Mouse (Mus musculus): ENCODE measurements around the gene Olfr1443. TPM values are rescaled to one million over a fixed set of nuclear protein-coding genes. Genes with fewer than 3 reads are reported as not detected.

Olfr1443 gene
- polyA plus RNA-seq (2015; fragmentation: Nextera tagmentation; extraction: Ambion mirVana): not detected in 2 replicates

- 69% methylated on average over 3 of the region's 3 CpGs for WGBS
Measured at GRCm38 (mm10) chr19:12677812-12678211, at the start of gene Olfr1443. Gene Olfr1443, plus strand, starts transcription at chr19:12678112.

DNA sequence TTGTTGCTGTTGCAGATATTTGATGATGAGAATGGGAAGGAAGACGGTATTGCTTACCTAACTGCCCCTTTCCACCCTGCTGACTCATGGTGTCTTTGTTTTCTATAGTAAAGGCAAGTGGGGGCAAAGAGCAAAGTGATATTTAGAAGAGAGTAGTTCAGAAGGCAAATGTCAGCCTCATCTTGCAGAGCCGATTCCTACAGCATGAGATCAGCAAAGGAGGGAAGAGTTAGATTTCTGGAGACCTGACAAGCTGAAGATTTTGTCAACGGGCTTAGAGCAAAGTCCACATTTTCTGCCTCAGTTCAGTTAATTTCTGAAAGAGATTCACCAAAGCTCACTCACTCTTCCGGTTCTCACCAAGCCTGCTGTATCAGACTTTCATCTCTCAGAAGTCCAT is 44.7 kb upstream of the Olfr1443 start, which contains the start of gene Glyat:
Glyat (plus strand) TSS at position 133 of the 400 bp plus-strand sequence.
- H3K4me3 ChIP-seq (ENCODE audit: low read depth, low read length): no peak within 1 kb of the TSS
- no peaks in the 10 kb centered on the region for H3K4me1 ChIP-seq (replicated peaks; ENCODE audit: control insufficient read depth, insufficient read depth)
- H3K27ac ChIP-seq (replicated peaks): no peak within 1 kb of the TSS
- ATAC-seq (ENCODE audit: low FRiP score, low TSS enrichment) (no peak), DNase-seq (ENCODE audit: low spot score) (no peak)
- no peak within 1 kb of the TSS for H3K9ac ChIP-seq (ENCODE audit: low read length)
- H3K36me3 ChIP-seq (ENCODE audit: control insufficient read depth, insufficient read depth, low read length): no peaks in the 10 kb centered on the region
- no peaks in the 10 kb centered on the region for H3K9me3 ChIP-seq (ENCODE audit: control insufficient read depth, low read length)
- H3K27me3 ChIP-seq (ENCODE audit: control insufficient read depth, insufficient read depth, low read length): no peaks in the 10 kb centered on the region
- 59% methylated on average over 4 of the region's 4 CpGs for WGBS
- H3K4me2 ChIP-seq (replicated peaks; ENCODE audit: low read depth): no peak within 1 kb of the TSS
- no peak for TF ChIP-seq EP300 (optimal IDR thresholded peaks at IDR 0.05)
- no peak for TF ChIP-seq CTCF (IDR thresholded peaks at IDR 0.05; ENCODE audit: low read depth)

More at GRCm38 (mm10) chr19:12677812-12678211, at the start of gene Olfr1443:
- no peak for TF ChIP-seq EP300 (optimal IDR thresholded peaks at IDR 0.05)
- no peak for TF ChIP-seq CTCF (IDR thresholded peaks at IDR 0.05; ENCODE audit: low read depth)
- no peaks in the 10 kb centered on the region for H3K36me3 ChIP-seq (ENCODE audit: control insufficient read depth, insufficient read depth, low read length)
- DNase-seq (ENCODE audit: low spot score) (no peak), ATAC-seq (ENCODE audit: low FRiP score, low TSS enrichment) (no peak)
- no peaks in the 10 kb centered on the region for H3K4me1 ChIP-seq (replicated peaks; ENCODE audit: control insufficient read depth, insufficient read depth)
- H3K4me3 ChIP-seq (ENCODE audit: low read depth, low read length): no peak within 1 kb of the TSS
- no peaks in the 10 kb centered on the region for H3K9me3 ChIP-seq (ENCODE audit: control insufficient read depth, low read length)
- no peak within 1 kb of the TSS for H3K4me2 ChIP-seq (replicated peaks; ENCODE audit: low read depth)
- no peak within 1 kb of the TSS for H3K9ac ChIP-seq (ENCODE audit: low read length)
- H3K27ac ChIP-seq (replicated peaks): no peak within 1 kb of the TSS
- no peaks in the 10 kb centered on the region for H3K27me3 ChIP-seq (ENCODE audit: control insufficient read depth, insufficient read depth, low read length)

DNA sequence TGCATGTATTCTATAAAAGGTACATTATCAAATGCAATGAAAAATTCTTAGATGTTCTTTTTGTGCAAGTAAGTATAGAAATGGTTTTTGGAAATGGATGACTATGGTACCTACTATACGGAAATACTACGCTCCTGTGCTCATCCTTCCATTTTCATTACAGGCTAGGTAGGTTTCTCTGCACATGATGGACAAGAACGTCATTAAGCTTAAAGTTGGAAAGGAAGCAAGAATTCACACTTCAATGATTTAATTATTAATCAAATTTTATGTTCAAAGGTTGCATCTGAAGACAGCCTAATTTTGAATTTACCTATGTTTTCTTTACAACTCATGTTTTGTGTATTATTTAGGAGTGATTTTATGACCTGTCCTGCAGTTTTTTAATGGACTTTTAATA is 43.7 kb upstream of the Olfr1443 start:
- H3K4me1 ChIP-seq (replicated peaks; ENCODE audit: control insufficient read depth, insufficient read depth): no peaks in the 10 kb centered on the region
- no peak overlapping the region for H3K27ac ChIP-seq (replicated peaks)
- H3K9me3 ChIP-seq (ENCODE audit: control insufficient read depth, low read length): no peaks in the 10 kb centered on the region
- DNase-seq (ENCODE audit: low spot score): no peak
- H3K36me3 ChIP-seq (ENCODE audit: control insufficient read depth, insufficient read depth, low read length): no peaks in the 10 kb centered on the region
- no peak overlapping the region for H3K4me3 ChIP-seq (ENCODE audit: low read depth, low read length)
- no peak for ATAC-seq (ENCODE audit: low FRiP score, low TSS enrichment)
- WGBS: 83% methylated on average over 3 of the region's 3 CpGs
- TF ChIP-seq CTCF (IDR thresholded peaks at IDR 0.05; ENCODE audit: low read depth): no peak
- no peak for TF ChIP-seq EP300 (optimal IDR thresholded peaks at IDR 0.05)
- no peaks in the 10 kb centered on the region for H3K27me3 ChIP-seq (ENCODE audit: control insufficient read depth, insufficient read depth, low read length)
- no peak overlapping the region for H3K4me2 ChIP-seq (replicated peaks; ENCODE audit: low read depth)
- no peak overlapping the region for H3K9ac ChIP-seq (ENCODE audit: low read length)

- H3K4me1 ChIP-seq (replicated peaks; ENCODE audit: control insufficient read depth, insufficient read depth): no peaks in the 10 kb centered on the region
- TF ChIP-seq EP300 (optimal IDR thresholded peaks at IDR 0.05): no peak
- no peak for TF ChIP-seq CTCF (IDR thresholded peaks at IDR 0.05; ENCODE audit: low read depth)
- no peaks in the 10 kb centered on the region for H3K36me3 ChIP-seq (ENCODE audit: control insufficient read depth, insufficient read depth, low read length)
- no peak overlapping the region for H3K27ac ChIP-seq (replicated peaks)
- H3K27me3 ChIP-seq (ENCODE audit: control insufficient read depth, insufficient read depth, low read length): no peaks in the 10 kb centered on the region
- H3K4me3 ChIP-seq (ENCODE audit: low read depth, low read length): no peak overlapping the region
- H3K9ac ChIP-seq (ENCODE audit: low read length): no peak overlapping the region
- DNase-seq (ENCODE audit: low spot score) (no peak), ATAC-seq (ENCODE audit: low FRiP score, low TSS enrichment) (no peak)
- no peaks in the 10 kb centered on the region for H3K9me3 ChIP-seq (ENCODE audit: control insufficient read depth, low read length)
- H3K4me2 ChIP-seq (replicated peaks; ENCODE audit: low read depth): no peak overlapping the region
- WGBS: 87% methylated on average over 4 of the region's 4 CpGs
Measured at GRCm38 (mm10) chr19:12634963-12635362, 42.9 kb upstream of the Olfr1443 start.

DNA sequence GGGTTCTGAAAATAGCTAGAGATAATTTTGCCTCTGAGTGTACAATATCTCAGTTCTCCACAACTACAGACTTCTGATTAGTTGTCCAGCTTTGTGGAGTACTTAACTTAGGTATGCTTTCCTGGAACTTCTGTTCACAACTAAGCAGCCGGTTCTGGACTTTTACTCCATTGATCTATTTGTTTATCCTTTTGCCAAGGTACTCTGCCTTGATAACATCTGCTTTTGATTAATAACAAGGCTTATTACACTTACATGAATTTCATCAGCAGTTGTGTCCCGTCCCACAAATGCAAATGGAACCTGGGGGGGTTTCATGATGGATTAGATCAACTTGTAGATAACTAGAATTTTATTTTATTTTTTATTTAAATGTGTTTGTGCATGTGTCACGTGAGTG is 41.0 kb upstream of the Olfr1443 start:
- no peak overlapping the region for H3K9ac ChIP-seq (ENCODE audit: low read length)
- no peak overlapping the region for H3K4me3 ChIP-seq (ENCODE audit: low read depth, low read length)
- DNase-seq (ENCODE audit: low spot score) (no peak), ATAC-seq (ENCODE audit: low FRiP score, low TSS enrichment) (no peak)
- H3K4me2 ChIP-seq (replicated peaks; ENCODE audit: low read depth): no peak overlapping the region
- H3K4me1 ChIP-seq (replicated peaks; ENCODE audit: control insufficient read depth, insufficient read depth): no peaks in the 10 kb centered on the region
- no peaks in the 10 kb centered on the region for H3K36me3 ChIP-seq (ENCODE audit: control insufficient read depth, insufficient read depth, low read length)
- H3K27ac ChIP-seq (replicated peaks): no peak overlapping the region
- H3K9me3 ChIP-seq (ENCODE audit: control insufficient read depth, low read length): no peaks in the 10 kb centered on the region
- H3K27me3 ChIP-seq (ENCODE audit: control insufficient read depth, insufficient read depth, low read length): no peaks in the 10 kb centered on the region
- TF ChIP-seq CTCF (IDR thresholded peaks at IDR 0.05; ENCODE audit: low read depth): no peak
- TF ChIP-seq EP300 (optimal IDR thresholded peaks at IDR 0.05): no peak
- 52% methylated on average over 3 of the region's 3 CpGs for WGBS

DNA sequence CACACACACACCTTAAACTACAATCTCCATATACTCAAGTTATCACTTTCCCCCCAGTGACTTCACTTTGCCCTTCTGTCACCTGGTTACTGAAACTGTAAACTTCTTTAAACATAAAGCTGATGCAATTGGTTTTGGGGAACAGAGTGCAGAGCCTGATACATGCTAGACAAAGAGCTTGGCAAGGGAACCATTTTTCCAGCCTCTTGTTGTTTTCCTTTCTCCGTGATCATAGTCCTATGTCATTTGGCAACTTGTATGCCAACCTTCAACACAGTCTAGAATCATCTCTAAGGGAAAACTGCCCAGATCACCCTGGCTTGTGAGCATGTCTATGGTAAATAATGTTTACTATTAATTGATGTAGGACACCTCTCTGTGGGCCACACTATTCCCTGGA is 39.9 kb upstream of the Olfr1443 start:
- 67% methylated on average over 1 of the region's 1 CpGs for WGBS
- TF ChIP-seq CTCF (IDR thresholded peaks at IDR 0.05; ENCODE audit: low read depth): no peak
- no peak for TF ChIP-seq EP300 (optimal IDR thresholded peaks at IDR 0.05)
- H3K36me3 ChIP-seq (ENCODE audit: control insufficient read depth, insufficient read depth, low read length): no peaks in the 10 kb centered on the region
- ATAC-seq (ENCODE audit: low FRiP score, low TSS enrichment) (no peak), DNase-seq (ENCODE audit: low spot score) (no peak)
- no peaks in the 10 kb centered on the region for H3K9me3 ChIP-seq (ENCODE audit: control insufficient read depth, low read length)
- H3K9ac ChIP-seq (ENCODE audit: low read length): no peak overlapping the region
- H3K27me3 ChIP-seq (ENCODE audit: control insufficient read depth, insufficient read depth, low read length): no peaks in the 10 kb centered on the region
- H3K27ac ChIP-seq (replicated peaks): no peak overlapping the region
- no peak overlapping the region for H3K4me3 ChIP-seq (ENCODE audit: low read depth, low read length)
- H3K4me1 ChIP-seq (replicated peaks; ENCODE audit: control insufficient read depth, insufficient read depth): no peaks in the 10 kb centered on the region
- no peak overlapping the region for H3K4me2 ChIP-seq (replicated peaks; ENCODE audit: low read depth)

All from stomach, postnatal 0 days (tissue).